Mouse (Mus musculus): ENCODE results near the gene Prkab1.

Gene Prkab1

GRCm38 (mm10) chr5:115982671-115983373, 41.5 kb downstream of the Prkab1 start:
- DNase-seq (ENCODE audit: low read depth in 1 of 2, low spot score in 2 of 2), result no peak

- no peak for DNase-seq (ENCODE audit: low read depth in 1 of 2, low spot score in 2 of 2)
These were observed 43.8 kb downstream of the Prkab1 start for GRCm38 (mm10) chr5:115980537-115980936.

- DNase-seq (ENCODE audit: low read depth in 1 of 2, low spot score in 2 of 2), result no peak
These were observed 45.1 kb downstream of the Prkab1 start for GRCm38 (mm10) chr5:115979134-115979696.

GRCm38 (mm10) chr5:115978255-115978654, 46.1 kb downstream of the Prkab1 start:
- no peak for DNase-seq (ENCODE audit: low read depth in 1 of 2, low spot score in 2 of 2)

GRCm38 (mm10) chr5:115977757-115978156, 46.6 kb downstream of the Prkab1 start:
- peak in 1 of 2 experiments; percentile 26 for DNase-seq (ENCODE audit: low read depth in 1 of 2, low spot score in 2 of 2)

GRCm38 (mm10) chr5:115977266-115977665, 47.0 kb downstream of the Prkab1 start:
- no peak for DNase-seq (ENCODE audit: low read depth in 1 of 2, low spot score in 2 of 2)

- no peak for DNase-seq (ENCODE audit: low read depth in 1 of 2, low spot score in 2 of 2)
These were observed 47.9 kb downstream of the Prkab1 start for GRCm38 (mm10) chr5:115976446-115976845.

GRCm38 (mm10) chr5:115975672-115976071, 48.6 kb downstream of the Prkab1 start:
- DNase-seq (ENCODE audit: low read depth in 1 of 2, low spot score in 2 of 2), result no peak

GRCm38 (mm10) chr5:115971236-115971635, 53.1 kb downstream of the Prkab1 start:
- no peak for DNase-seq (ENCODE audit: low read depth in 1 of 2, low spot score in 2 of 2)

Measured in monocyte, adult 2 months (primary cell).